Mouse (Mus musculus) kidney, postnatal 14 days (tissue): ENCODE data around the gene Galnt10.

Experiments used
- DNase-seq: peaks from one replicate; pipeline ENCODE4 v3.0.0; 2022; ENCODE audit warnings: mixed read lengths

Gene Galnt10

GRCm38 (mm10) chr11:57692726-57693125, 47.5 kb downstream of the Galnt10 start:
- DNase-seq: no peak

DNA sequence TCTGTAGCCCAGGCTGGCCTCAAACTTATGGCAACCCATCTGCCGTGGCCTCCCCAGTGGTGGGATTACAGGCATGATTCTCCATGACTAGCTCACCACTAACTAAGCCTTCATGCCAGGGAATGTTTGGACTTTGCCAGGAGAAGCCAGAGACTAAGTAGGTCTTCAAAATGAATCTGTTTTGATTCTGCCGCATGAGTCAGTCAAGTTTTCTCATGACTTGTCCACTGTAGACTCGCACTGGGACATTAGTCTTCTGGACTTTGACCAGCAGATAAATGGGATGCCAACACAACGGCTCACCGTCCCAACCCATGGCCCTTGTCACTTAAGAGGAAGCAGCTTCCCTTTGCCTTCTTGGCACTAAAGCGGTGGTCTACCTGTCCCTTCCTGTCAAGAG, 49.2 kb downstream of the Galnt10 start:
- no peak for DNase-seq

GRCm38 (mm10) chr11:57696207-57696676, 51.0 kb downstream of the Galnt10 start:
- DNase-seq: no peak

DNA sequence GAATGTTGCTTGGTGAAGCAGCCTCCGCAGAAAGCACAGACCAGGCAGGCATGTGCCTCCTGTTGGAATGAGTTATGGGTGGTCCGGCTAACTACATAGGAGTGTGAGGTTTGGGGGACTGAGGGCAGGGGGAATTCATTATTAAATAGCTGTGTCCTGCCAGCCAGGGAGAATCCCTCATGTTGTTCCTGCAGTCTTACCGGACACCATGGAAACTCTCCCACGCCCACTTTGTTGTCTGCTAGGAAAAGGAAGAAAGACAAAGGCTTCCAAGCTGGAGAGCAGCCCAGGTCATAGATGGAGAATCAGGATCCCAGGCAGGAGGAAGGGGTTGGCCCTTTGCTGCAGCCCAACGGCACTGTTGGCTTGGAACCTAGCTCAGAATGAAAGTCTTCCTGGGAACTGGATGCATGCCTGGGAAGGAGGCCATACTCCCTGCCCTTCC, 51.6 kb downstream of the Galnt10 start:
- DNase-seq: peak; percentile 77

DNA sequence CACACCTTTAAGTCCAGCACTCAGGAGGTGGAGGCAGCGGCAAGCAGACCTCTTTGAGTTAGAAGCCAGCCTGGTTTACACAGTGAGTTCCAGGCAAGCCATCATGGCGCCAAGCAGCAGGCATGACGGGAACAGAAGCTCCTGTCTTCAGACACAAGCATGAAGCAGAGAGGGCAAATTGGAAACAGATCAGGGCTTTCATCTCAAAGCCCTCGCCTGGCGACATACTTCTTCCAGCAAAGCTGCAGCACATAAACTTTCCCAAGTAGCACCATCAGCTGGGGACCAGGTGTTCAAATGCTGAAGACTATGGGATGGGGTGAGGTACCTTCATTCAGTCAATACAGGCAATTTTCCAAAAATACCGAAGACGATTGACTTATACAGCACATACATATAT, 54.9 kb downstream of the Galnt10 start:
- no peak for DNase-seq

DNA sequence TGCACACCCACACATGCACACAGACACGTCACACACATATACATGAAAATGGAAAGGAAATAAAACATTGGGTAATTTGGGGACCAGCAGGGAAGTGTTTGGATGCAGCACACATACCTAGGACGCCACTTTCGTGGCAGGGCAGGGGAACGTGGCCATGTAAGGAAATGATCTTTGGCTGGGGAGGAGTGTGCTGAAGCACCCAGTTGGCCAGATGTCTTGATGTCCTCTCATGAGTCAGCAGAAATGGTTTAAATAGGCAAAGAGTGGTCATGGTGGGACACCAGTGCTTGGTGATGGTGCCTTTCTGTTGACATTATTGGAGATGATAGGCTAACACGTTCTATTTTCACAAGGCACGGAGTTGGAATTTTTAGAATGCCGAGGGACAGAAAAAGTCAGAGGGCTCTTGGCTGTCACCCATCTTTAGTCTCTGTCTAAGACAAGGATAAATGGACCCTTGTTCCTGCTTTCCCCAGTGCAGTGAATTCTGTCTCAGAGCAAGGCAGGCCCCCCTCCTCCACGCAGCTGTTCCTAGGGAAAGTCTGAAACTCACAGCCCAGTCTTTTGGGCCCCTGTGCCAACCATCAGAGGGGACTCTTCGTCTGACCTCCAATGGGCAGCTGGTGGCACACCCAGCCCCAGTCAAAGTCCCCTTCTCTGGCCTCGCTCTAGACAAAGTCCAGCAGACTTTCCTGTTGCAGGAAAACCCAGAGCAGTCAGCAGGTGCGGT, 56.1 kb downstream of the Galnt10 start:
- peak; percentile 54 for DNase-seq

- no peak for DNase-seq
These were observed 56.7 kb downstream of the Galnt10 start for GRCm38 (mm10) chr11:57701956-57702355.

GRCm38 (mm10) chr11:57706620-57707019, 61.4 kb downstream of the Galnt10 start:
- DNase-seq: no peak

DNA sequence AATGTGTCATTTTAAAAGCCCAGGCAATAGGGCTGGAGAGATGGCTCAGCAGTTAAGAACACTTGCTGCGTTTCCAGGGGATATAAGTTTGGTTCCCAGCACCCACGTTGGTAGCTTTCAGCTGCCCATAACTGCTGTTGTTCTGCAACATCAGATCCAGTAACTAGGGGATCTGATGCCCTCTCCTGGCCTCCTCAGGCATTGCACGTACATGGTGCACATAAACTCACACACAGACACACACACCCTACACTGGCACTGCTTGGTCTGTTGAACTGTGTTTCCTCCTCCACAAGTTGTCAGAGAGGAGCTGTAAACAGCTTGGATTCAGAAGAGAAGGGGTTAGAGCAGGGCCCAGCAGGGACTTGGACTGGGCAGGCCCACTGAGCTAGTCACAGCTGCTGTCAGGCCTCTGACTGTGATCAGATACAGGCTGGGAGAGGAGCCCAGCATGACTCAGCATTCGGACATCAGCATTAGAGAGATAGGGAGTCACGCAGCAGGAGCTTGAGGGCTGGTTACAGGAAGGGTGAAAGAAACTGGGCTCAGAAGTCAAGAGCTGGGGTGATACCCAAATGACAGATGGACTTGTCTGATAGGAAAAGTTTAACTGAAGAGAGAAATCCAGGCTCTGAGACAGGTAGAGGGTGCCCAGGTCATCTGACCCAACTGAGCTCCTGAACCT, 62.0 kb downstream of the Galnt10 start:
- DNase-seq: no peak

- peak; percentile 61 for DNase-seq
These were observed 63.2 kb downstream of the Galnt10 start for GRCm38 (mm10) chr11:57708174-57709154.

DNA sequence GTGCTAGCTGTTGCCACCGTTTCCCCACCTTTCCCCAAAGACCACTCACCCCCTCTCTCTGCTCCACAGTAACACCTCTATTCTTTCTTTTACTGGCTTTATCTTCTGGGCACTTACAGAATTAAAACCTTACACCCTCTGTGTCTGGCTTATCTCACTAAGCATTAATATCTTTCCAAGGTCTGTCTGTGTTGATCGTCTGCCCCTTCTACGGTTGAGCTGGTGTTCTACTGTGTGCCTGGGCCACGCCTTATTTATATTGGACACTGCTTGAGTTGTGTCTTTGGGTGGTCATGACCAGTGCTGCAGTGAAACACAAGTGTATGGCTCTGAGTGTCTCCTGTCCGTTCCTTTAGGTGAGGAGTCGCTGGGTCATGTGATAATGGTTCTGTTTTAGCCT, 68.7 kb downstream of the Galnt10 start:
- DNase-seq: no peak

DNA sequence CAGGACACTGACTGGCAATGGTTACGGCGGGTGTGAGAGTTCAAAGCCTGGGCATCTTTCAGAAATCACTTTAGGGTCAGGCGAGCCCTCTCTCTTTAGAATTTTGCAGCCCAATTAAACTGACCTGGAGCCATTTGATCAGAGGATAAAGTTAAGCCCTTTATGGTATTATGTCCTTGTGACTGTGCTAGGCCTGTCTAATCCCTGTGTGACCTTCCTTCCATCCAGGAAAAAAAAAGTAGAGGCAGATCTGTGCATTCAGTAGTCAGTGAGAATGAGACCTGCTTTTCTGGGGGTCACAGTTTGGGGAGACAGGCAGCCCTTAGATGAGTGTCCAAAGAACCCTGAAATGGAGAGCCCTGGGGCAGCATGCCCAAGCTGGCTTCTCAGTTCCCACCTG, 71.5 kb downstream of the Galnt10 start:
- DNase-seq: no peak

GRCm38 (mm10) chr11:57717432-57717831, 72.2 kb downstream of the Galnt10 start:
- DNase-seq: no peak

DNA sequence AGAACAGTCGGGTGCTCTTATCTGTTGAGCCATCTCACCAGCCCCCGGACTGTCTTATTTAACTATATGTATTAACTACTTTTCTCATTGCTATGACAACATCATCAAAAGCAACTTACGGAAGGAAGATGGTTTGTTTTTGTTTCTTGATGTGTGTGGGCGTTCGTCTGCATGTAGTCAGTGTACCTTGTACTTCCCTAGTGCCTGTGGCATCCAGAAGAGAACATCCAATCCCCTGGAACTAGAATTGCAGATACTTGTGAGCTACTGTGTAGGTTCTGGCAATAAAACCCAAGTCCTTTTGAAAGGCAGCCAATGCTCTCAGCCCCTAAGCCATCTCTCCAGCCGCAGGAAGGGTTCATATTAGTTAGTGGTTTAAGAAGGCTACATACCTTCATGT, 72.8 kb downstream of the Galnt10 start:
- DNase-seq: no peak

GRCm38 (mm10) chr11:57719631-57720030, 74.4 kb downstream of the Galnt10 start:
- no peak for DNase-seq

GRCm38 (mm10) chr11:57720076-57720475, 74.8 kb downstream of the Galnt10 start:
- DNase-seq: no peak

GRCm38 (mm10) chr11:57724791-57725463, 79.7 kb downstream of the Galnt10 start:
- DNase-seq: peak; percentile 19

GRCm38 (mm10) chr11:57725926-57726325, 80.7 kb downstream of the Galnt10 start:
- no peak for DNase-seq

DNA sequence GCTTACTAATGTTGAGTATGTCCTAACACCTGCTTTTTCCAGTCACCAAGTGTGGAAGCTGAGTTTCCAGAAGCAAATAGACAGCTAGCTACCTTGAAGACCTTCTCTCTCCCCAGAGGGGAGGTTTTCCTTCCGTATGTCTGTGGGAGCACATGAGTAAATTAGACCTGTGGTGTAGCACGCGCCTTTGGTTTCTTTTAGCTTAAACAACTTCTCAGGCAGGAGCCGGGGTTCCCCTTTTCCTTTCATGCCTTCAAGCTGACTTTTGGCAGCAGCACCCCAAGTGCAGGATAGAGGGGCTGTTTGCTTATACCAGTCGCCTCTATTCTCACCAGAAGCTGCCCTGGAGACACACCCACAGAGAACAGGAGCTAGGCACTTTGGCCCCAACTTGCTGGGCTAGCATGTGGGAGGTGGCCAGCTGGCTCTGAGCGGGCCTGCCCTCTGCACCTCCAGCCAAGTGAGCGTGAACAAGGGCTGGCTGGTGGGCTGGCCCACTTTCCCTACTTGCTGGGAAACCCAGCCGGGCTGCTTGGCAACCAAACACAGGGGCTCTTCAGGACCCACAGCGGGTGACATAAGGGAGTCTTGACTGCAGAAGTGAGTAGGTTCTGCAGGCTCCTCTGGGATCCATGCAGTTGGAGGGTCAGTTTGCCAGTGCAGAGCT, 82.2 kb downstream of the Galnt10 start:
- DNase-seq: peak; percentile 67

GRCm38 (mm10) chr11:57732410-57733281, 87.4 kb downstream of the Galnt10 start:
- DNase-seq: no peak
